Mouse (Mus musculus) C2C12 (cell line): Measurements from ENCODE around the gene Olfr1512.

Source experiments
- CTCF ChIP-seq: IDR thresholded peaks from one replicate; pipeline ENCODE4 v1.5.1; 2011; ENCODE audit not compliant: control insufficient read depth, insufficient read depth, insufficient read length
- USF1 ChIP-seq: IDR thresholded peaks from one replicate; pipeline ENCODE4 v1.6.1; 2011; ENCODE audit warnings: low read depth, mild to moderate bottlenecking, control low read depth, moderate library complexity

DNA sequence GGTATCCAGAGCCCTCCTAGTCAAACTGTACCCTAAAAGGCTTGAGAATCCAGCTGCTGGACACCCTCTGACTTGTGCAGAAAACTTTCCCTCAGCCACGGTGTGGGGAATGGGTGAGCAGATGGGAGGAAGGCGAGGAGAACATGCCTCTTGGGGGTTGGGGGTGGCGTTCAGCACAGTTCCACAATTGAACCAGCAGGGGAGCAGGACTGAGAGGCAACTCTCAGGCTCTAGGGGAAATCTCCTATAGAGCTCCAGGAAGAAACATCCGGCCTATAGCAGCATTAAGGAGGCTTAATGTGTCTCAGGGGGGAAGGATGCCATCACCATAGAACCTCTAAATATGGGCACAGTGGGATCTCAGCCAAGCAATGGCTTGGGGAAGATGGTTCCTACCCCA, 53.1 kb downstream of the Olfr1512 start:
- TF ChIP-seq CTCF (no peak), USF1 (no peak)
